Mouse (Mus musculus) left cerebral cortex, adult 11 months (tissue): ENCODE results near the gene Gipc2.
"Not testable (repeated sequence)": the region's sequence is repeated elsewhere in the genome, so short reads cannot be mapped to it uniquely, and the experiment has no call there.

Experiments
- DNase-seq: peaks from one replicate; pipeline ENCODE4 v3.0.0; 2022; ENCODE audit warnings: low spot score

Gipc2 gene

GRCm38 (mm10) chr3:152155296-152155948 lies 10.6 kb downstream of the Gipc2 start:
- DNase-seq = no peak

DNA sequence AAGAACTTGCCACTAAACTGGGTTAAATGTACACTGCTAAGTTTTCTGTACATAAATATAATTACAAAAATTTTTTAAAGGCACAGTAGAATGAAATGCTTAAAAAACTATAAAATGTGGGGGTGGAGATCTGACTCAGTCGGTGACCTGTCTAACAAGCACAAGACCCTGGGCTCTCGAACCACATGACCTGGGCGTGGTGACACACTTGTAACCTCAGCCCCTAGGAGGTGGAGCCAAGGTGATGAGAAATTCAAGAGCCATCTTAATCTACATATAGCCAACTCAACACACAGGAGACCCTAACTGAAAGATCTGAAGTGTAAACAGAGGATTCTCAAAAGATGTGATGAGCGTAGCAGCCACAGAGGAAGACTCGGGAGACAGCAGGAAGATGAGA lies 11.9 kb downstream of the Gipc2 start:
- DNase-seq = no peak

DNA sequence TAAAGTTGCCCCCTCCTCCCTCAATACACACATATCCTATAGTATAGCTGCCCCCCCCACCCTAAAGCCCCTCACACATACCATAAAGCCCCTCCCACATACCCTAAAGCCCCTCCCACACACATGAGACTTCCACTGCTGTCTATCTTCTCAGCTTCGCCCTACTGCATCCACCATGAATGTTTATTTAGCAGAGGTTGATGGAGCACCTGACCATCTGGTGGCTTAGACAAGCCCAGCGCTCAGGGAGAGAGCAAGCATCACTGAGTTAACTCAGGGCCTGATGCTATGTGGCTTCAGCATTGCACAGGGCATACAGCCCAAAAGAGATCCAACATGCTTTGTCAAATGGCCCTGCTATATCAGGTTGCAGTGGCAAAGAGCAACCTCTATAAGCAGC lies 12.9 kb downstream of the Gipc2 start:
- no peak for DNase-seq

DNA sequence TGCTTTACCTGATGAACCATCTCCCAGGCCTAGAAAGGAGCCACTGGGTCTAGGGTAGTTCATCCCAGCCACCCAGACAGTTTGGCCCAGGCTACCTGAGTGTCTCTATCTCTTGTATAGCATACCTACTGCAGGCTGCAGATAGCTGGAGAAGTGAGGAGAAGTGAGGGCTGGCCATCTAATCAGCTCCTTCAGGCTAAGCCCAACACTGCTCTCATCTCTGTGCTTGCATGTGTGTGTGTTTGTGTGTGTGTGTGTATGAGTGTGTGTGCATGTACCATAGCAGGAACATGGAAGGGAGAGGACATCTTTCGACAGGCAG lies 13.6 kb downstream of the Gipc2 start:
- DNase-seq = no peak

DNA sequence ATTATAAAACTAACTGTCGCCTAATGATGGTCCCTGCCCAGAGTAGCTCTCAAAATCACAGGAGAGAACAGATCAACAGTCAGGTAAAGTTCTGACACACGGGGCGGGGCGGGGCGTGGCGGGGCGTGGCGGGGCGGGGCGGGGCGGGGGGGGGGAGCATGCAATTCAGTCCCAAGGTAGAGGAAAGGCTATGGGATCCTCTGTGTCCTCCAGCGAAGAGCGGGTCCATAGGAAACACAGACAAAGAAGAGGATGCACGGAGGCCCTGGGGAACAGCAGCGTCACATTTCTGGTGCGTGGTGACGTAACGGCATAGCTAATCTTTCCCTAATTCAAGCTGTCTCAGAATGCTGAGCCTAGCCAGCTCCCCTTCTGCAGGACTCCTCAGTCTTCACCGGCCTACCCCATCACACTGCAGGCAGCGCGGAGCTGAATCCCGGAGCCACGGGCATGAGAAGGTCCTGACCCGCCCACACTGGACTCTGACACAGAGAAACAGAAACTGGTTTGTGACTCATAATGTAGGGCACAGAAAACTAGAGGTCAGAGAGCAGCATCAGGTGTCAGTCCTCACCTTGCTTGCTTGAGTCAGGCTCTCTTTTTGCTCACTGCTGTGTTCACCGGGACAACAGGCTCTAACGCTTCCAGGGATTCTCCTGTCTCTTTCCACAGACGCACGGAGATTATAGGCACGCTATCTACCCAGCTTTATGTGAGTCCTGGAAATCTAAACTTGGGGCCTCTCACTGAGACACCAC lies 14.1 kb downstream of the Gipc2 start:
- DNase-seq = no peak

DNA sequence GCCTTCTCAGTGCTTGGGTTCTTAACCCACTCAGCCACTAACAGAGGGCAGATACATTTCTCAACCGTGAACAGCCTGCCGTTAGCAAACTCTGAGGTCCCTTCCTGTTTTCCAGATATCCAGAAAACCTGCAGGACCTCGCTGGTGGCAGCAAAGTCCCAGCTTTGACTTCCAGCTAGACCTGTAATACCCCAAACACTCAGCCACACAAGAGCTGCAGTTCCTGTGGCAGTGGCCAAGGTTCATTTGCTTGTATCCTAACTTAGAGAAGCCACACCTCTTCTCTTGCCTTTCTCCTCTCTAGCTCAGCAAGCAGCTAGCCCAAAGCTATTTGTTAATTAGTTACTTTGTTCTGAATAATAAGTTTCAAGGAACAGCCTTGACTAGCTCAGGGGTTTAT lies 16.2 kb downstream of the Gipc2 start:
- no peak for DNase-seq

- no peak for DNase-seq
Observed at GRCm38 (mm10) chr3:152149449-152149848, 16.6 kb downstream of the Gipc2 start.

DNA sequence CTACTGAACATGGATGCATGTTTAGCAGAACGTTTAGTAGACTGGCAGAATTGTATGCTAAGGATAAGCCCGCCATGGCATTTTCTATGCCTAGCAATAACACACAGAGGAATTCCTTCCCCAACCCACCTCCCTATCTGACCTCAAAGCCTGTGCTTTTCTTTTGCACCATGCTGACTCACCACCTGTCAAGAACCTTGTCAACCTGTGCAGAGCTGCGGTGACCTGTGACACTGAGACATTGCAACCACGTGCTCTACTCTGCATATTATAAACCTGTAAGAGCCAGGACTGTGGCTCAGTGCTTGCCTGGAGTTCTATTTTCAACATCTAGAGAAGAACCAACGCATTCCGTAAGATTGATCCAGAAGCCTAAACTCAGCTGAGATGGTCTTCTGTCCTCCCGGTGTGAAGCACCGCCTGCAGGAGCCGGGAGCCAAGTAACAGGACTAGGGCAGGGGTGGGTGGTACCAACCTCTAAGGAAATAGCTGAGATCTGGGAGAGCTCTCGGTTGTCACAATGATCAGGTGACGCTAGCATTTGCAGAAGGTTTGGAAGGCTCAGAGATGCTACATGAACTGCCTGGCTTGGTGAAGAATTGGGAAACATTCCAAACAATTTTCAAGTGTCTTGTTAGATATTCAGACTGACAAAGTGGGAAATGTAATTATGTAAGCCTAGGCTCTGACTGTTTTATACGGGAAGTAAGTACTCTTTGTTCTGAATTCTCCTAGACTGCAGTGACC lies 18.8 kb downstream of the Gipc2 start:
- DNase-seq = no peak

GRCm38 (mm10) chr3:152145186-152145585 lies 20.8 kb downstream of the Gipc2 start:
- no peak for DNase-seq

DNA sequence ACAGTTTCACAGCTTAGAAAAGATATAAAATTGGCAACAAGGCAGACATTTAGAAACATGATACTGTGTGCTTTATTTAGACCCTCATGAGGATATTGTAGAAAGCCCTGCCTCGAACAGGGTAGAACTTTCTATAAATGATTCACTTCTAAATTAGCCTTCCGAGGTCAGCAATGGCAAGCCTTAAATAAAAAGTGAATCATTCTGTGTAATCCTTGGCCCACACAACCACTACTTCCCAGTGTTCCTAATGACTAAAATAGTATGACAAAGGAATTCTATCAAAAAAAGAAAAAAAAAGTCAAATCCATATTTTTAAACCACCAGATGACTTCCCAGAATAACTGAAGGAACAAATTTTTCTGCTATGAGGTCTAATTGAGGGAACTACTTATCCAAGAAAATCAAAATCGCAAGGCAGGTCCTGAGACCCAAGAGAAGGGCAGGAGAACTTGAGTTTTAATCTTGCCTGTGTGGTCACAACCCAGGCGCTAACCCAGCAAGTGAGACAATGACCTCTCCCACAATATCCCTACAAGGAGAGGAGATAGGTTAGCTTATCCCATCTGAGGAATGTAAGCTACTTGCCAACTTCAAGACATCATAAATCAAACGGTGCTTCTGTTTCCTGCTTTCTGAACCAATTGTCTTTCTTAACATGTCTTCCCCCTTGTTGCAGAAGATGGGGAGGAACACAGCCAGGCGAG lies 22.9 kb downstream of the Gipc2 start:
- DNase-seq = no peak

GRCm38 (mm10) chr3:152142146-152142545 lies 23.9 kb downstream of the Gipc2 start:
- DNase-seq = no peak

GRCm38 (mm10) chr3:152139308-152139707 lies 26.7 kb downstream of the Gipc2 start:
- DNase-seq = not testable (repeated sequence)

DNA sequence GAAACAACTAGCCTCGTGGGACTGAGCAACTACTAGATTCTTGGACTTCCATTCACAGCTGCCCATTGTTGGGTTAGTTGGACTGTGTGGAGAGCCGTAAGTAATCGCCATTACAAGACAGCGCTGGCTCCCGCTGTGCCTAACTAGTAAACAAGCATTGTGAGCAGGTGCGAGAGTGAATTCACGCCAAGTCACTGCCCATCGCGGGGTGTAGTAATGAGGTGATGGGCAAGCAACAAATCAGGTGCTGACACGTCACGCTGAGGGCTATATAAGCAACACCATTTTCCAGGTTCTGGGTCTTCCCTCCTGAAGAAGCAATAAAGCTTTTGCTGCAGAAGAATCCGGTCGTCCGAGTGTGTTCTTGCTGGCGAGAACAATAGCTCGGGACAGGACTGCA lies 29.9 kb downstream of the Gipc2 start:
- not testable (repeated sequence) for DNase-seq

DNA sequence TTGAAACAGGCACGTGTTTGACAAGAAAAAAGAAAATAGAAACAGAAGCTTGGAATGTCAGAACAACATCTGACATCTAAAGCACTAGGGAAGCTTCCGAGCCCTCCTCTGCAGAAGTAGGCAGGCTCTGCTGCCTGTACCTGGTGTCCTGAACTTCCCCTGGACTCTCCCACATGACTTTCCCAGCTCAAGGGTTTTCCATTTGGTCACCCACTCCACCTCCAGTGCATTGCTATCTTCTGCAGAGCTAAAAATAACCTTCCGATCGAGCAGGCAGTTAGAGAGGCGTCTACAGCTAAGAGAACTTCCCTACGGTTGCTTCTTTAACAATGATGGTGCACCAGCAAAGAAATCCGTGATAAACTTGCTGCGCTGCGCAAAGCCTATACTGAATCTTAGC lies 32.4 kb downstream of the Gipc2 start:
- no peak for DNase-seq

DNA sequence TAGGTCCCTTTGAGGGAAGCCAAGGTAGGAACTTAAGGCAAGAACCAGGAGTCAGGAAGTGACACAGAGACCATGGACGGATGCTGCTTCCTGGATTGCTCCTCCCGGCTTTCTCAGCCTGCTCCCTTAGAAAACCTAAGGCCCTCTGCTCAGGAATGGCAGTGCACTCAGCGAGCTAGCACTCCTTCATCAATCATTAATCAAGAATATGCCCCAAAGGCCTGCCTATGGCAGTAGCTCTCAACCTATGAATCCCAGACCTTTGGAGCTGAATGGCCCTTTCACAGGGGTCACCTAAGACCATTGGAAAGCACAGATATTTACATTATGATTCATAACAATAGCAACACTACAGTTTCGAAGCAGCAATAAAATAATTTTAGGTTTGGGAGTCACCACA lies 35.1 kb downstream of the Gipc2 start:
- no peak for DNase-seq

DNA sequence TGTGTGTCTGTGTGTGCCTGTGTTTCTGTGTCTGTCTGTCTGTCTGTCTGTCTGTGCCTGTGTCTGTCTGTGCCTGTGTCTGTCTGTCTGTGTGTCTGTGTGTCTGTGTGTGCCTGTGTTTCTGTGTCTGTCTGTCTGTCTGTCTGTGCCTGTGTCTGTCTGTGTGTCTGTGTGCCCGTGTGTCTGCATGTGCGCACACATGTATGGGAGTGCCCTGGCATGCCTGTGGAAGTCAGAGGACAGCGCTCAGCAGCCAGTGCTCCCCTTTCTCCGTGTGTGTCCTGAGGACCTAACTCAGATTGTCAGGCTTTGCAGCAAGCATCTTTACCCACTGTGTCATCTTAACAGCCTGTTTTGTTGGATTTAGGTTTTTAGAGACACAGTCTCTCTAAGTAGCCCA lies 36.6 kb downstream of the Gipc2 start:
- not testable (repeated sequence) for DNase-seq

DNA sequence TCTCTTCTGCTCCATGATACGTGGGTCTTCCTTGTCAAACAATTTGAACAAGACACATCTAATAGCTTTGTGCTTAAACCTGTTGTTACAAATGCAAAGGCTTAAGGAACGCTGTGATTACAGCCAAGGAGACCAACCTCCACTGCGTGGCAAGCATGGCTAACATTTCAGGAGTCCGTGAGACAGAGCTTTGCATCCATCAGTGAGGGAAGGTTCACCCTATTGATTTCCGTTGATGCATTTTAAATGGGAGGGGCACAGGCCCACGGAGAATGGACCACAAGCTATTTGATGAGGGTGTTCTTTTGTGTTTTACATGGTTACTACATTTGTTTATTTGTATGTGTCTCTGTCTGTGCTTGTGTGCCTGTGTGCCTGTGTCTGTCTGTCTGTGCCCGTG lies 37.4 kb downstream of the Gipc2 start:
- DNase-seq = no peak

GRCm38 (mm10) chr3:152127144-152127543 lies 38.9 kb downstream of the Gipc2 start:
- no peak for DNase-seq

GRCm38 (mm10) chr3:152122720-152123119 lies 43.3 kb downstream of the Gipc2 start:
- no peak for DNase-seq

- no peak for DNase-seq
Observed at GRCm38 (mm10) chr3:152122101-152122500, 43.9 kb downstream of the Gipc2 start.

GRCm38 (mm10) chr3:152121169-152122009 lies 44.6 kb downstream of the Gipc2 start:
- no peak for DNase-seq

DNA sequence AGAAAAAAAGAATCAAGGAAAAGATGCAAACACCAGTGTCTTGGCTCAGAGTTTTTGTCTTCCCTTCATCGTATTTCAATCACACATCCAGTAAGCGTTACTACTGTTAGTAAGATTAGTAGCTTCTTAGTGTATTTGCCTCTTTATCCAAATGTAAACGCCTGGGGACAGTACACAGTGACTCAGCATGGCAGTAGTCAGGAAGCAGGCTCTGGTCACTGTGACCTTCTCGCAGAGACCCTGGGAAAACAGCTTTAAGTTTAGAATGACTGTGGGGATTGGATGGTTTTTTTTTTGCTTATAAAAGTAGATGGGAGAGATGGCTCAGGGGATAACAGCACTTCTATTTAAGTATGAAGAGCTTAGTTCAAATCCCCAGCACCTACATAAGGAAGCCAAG lies 46.0 kb downstream of the Gipc2 start:
- DNase-seq = no peak
